Mouse (Mus musculus): Measurements from ENCODE around the gene Scd2. TPM values are rescaled to one million over a fixed set of nuclear protein-coding genes. Genes with fewer than 3 reads are reported as not detected.
"Not testable (repeated sequence)": the region's sequence is repeated elsewhere in the genome, so short reads cannot be mapped to it uniquely, and the experiment has no call there.

Gene Scd2
- total RNA-seq (2021) = 1 to 10 TPM; 9.1 to 9.4 TPM
- long read RNA-seq, experiment 1, full-length matches to known transcripts = 2 of 3 reads
- long read RNA-seq, experiment 1, partial matches to known transcripts = 1 of 3 reads
- long read RNA-seq, experiment 1, other reads (novel, unspliced or antisense) = 0 of 3 reads
- long read RNA-seq, experiment 2, full-length matches to known transcripts = 2 of 3 reads
- long read RNA-seq, experiment 2, partial matches to known transcripts = 0 of 3 reads
- long read RNA-seq, experiment 2, other reads (novel, unspliced or antisense) = 1 of 3 reads

- DNase-seq = no peak
These were observed at the start of gene Scd2 for GRCm38 (mm10) chr19:44292941-44293768. TSS of gene Scd2 (plus strand) at chr19:44293674.

GRCm38 (mm10) chr19:44245761-44246171 is 47.7 kb upstream of the Scd2 start:
- peak; percentile 55 to 66 for DNase-seq

DNA sequence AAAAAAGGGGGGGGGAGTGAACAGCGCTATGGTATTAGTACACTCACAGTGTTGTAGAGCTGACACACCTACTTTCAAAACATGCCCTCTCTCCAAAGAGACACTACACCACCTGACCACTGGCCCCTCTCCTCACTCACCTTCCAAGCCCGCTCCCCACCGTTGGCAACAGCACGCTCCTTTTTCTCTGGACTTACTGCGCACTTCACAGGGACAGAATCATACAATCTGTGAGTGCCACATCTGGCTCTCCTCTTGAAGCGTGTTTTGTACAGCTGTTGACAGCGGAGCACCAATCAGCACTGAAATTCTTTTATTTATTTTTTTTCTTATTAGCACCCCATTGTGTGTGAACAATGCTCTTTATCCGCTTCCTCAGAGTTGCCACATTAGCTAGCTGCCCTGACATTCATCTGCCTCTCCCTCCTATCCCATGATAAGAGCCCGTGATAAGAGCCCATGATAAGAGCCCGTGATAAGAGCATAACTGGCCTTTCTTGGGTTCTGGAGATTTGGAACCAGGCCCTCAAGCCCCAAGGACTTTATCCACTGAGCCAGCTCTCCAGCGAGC is 47.0 kb upstream of the Scd2 start:
- peak in 1 of 2 experiments; percentile 32 for DNase-seq

GRCm38 (mm10) chr19:44247281-44248080 is 46.0 kb upstream of the Scd2 start:
- DNase-seq = peak; percentile 25 to 49

GRCm38 (mm10) chr19:44248081-44248853 is 45.2 kb upstream of the Scd2 start:
- peak; percentile 94 to 98 for DNase-seq

DNA sequence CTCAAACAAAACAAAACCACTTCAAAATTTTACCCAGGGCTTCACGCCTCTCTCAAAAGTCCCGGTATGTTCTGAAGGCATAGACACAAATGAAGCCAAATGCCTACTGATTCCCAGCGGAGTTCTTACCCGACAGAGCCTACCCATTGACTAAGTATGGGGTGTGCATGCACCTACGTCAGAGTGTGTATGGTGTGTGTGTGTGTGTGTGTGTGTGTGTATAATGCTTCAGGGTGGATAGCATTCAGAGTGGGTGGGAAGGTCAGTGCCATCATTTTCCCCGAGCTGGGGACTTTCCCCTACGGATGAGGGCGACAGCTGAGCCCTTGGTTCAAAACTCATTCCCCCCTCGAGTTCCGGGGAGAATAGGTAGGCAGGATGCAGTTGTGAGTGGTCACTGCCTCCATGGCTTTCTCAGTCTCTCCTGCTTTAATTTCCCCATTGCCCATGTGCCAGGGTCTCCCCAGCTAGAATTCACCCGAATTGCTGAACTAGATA is 44.6 kb upstream of the Scd2 start:
- no peak for DNase-seq

GRCm38 (mm10) chr19:44251138-44251537 is 42.3 kb upstream of the Scd2 start:
- not testable (repeated sequence) for DNase-seq

- DNase-seq = no peak
These were observed 41.4 kb upstream of the Scd2 start for GRCm38 (mm10) chr19:44251936-44252558.

DNA sequence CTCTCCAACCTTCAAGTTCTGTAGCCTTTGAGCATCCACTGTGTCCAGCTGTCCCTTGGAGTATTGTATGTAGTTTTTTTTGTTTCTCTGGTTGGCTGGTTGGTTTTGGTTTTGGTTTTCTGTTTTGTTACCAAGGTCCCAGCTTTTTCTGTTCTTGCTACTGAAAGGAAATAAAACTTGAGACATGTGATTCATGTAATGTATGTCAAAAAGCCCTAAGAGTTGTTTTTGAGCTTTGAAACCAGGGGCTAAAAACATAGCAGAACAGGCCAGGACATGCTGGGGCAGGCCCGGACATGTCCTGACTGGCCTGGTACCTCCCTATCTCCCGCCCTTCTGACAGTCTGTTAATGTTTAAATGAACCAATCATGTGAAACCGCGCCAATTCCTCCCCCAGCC is 39.4 kb upstream of the Scd2 start:
- not testable (repeated sequence) for DNase-seq

GRCm38 (mm10) chr19:44257377-44257966 is 36.0 kb upstream of the Scd2 start:
- no peak for DNase-seq

DNA sequence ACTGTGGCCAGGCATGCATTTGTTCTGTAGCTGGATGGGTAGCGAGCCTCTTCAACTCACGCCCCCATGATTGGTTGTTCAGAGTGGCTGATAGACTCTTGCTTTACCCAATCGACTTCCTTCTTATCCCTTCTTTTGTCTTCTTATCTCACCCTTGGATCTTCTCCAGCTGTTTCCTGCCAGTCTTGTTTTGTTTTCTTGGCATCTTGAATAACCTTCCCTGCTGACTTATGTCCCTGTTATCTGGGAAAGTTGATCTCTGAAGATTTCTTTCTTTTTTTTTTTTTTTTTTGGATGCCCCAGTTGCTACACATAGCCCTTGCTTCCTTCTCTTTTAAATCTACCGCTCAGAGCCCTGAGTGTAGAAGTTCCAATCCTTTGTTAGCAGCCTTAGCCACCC is 34.0 kb upstream of the Scd2 start:
- no peak for DNase-seq

GRCm38 (mm10) chr19:44260487-44260886 is 33.0 kb upstream of the Scd2 start:
- no peak for DNase-seq

DNA sequence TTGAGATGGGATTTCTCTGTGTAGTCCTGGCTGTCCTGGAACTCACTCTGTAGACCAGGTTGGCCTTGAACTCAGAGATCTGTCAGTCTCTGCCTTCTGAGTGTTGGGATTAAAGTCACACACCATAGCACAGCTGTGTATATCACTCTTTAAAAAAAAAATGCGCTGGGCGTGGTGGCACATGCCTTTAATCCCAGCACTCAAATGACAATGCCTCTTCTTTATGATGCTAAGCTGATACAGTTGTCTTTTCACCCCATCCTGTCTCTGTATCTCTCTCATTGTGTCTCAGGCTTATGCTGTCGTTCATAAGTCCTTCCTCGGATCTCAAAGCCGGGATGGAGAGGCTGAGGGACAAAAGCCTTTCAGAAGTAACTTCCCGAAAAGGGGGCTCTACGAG is 31.7 kb upstream of the Scd2 start:
- DNase-seq = no peak

DNA sequence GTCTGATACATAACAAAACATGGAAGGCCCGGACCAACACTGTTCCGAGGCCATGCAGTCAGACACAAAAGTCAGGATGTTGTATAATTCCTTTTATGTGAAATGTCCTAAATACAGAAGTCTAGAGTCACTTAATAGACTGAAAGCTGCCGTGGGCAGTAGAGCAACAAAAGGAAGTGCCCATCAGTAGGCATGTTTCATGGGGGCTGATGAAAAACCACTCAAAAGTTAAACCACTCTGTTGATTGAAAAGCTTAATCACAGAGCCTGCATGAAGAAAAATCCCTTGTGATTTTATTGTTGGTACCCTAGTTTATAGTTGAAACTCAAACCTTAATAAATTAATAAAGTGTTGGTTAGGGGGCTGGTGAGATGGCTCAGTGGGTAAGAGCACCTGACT is 29.9 kb upstream of the Scd2 start:
- no peak for DNase-seq

DNA sequence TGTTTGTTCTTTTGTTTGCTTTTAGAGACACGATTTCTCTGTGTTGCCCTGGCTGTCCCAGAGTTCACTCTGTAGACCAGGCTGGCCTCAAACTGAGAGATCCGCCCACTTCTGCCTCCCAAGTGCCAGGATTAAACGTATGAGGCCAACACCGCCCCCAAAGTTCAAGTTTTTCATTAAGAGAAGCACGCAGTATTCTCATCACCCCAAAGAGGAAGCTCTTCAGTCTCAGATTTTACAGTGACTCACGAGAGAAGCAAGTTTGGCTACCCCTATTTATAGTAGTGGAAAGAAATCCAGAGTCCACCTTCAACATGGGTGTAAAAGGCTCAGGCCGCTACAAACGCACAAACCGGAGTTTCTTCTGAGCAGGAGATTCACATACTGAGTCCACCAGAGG is 29.2 kb upstream of the Scd2 start:
- no peak for DNase-seq

DNA sequence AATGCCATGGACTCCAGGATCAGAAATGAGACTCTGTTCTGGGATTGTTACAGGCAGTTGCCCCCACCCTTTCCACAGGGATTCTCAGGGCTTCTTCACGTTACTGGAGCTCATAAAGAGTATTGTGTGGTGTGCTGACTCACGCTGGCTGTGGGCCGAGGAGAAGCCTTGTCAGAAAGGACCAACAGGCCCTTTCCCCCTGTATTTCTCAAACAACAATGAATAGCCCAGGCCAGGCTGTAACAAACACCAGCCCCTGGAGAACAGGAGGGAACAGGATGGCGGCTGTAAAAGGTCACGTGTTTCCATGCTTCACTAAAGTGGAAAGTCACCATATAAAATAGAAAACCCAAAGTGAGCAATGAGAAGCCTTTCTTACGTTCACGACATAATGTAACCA is 28.2 kb upstream of the Scd2 start:
- DNase-seq = peak in 1 of 2 experiments; percentile 61

DNA sequence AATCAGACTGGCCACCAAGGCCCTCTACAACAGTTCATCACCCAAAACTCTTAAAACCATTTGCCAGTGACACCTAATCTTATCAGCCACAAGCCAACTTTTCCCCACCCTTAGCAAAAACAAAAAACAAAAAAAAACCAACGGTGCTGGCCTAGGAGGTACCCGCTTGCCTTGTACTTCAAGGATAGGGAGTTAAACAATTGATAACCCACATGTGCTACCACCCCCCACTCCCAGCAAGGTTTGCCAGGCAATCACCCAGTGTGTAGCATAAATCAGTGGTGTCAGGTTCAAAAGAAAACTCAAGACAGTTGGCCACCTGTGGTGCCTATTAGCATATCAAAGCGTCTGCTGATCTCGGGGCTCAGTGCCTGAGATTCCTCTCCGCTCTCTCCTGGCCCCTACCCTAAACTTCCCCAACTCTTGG is 27.6 kb upstream of the Scd2 start:
- no peak for DNase-seq

DNA sequence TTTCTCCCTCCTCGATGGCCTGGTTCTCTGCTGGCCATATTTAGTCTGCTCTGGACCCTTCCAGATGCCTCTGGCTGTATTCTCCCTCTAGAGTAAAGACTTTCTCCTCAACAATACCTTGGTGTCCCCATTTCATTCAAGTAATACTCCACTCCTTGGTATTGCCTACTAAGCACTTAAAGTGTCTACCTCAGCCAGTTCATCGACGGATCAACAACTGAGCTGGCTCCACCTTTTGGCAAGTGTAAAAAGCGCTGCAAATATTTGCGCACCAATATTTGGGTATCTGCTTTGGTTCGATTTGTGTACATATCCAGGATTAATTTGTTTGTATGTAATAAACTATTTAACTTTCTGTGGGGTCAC is 27.0 kb upstream of the Scd2 start:
- DNase-seq = no peak

GRCm38 (mm10) chr19:44266824-44267498 is 26.5 kb upstream of the Scd2 start:
- DNase-seq = peak; percentile 87 to 93

GRCm38 (mm10) chr19:44267499-44268002 is 25.9 kb upstream of the Scd2 start:
- DNase-seq = no peak
